Mouse (Mus musculus): ENCODE results near the gene Slc6a17. TPM values are rescaled to one million over a fixed set of nuclear protein-coding genes. Genes with fewer than 3 reads are reported as not detected.
A peak's percentile ranks its signal among the peaks of the same experiment; 100 is the strongest.

Slc6a17 gene
- total RNA-seq, 2 experiments from 2014 or later, result 369 to 419 TPM

- no peak for DNase-seq (ENCODE audit: extremely low spot score in 1 of 2, low spot score in 2 of 2)
- intact Hi-C loops (cut with DNase I), result no loop called here
- no peak for TF ChIP-seq CTCF (IDR thresholded peaks at IDR 0.05)
- H3K27ac ChIP-seq, result no peak overlapping the region
- no peak overlapping the region for H3K4me3 ChIP-seq
Measured at GRCm38 (mm10) chr3:107545278-107545677, 27.5 kb upstream of the Slc6a17 start.

- H3K27ac ChIP-seq, result no peak overlapping the region
- intact Hi-C loops (cut with DNase I), result no loop called here
- TF ChIP-seq CTCF (IDR thresholded peaks at IDR 0.05), result no peak
- H3K4me3 ChIP-seq, result no peak overlapping the region
- no peak for DNase-seq (ENCODE audit: extremely low spot score in 1 of 2, low spot score in 2 of 2)
Measured at GRCm38 (mm10) chr3:107543158-107544080, 25.6 kb upstream of the Slc6a17 start.

- Histone ChIP-seq H3K4me3 (no peak overlapping the region), H3K27ac (no peak overlapping the region)
- intact Hi-C loops (cut with DNase I), result no loop called here
- TF ChIP-seq CTCF (IDR thresholded peaks at IDR 0.05), result no peak
- no peak for DNase-seq (ENCODE audit: extremely low spot score in 1 of 2, low spot score in 2 of 2)
Measured at GRCm38 (mm10) chr3:107542584-107542983, 24.8 kb upstream of the Slc6a17 start.

GRCm38 (mm10) chr3:107537504-107537889 is 19.7 kb upstream of the Slc6a17 start:
- intact Hi-C loops (cut with DNase I), result loop anchor here (1.0 to 2.0 kb wide), 2 partner anchors 19 to 37 kb away; partner anchors contain the start of gene Slc6a17
- no peak; the same call in 1 of the 2 replicates for TF ChIP-seq CTCF (IDR thresholded peaks at IDR 0.05)

GRCm38 (mm10) chr3:107536810-107537503 is 19.1 kb upstream of the Slc6a17 start:
- peak; percentile 75 to 79 for DNase-seq (ENCODE audit: extremely low spot score in 1 of 2, low spot score in 2 of 2)
- Histone ChIP-seq H3K4me3 (peak overlapping the region; percentile 25), H3K27ac (peak overlapping the region; percentile 89)
- intact Hi-C loops (cut with DNase I), result loop anchor here (1.0 to 2.0 kb wide), 2 partner anchors 19 to 36 kb away; partner anchors contain the start of gene Slc6a17
- no peak for TF ChIP-seq CTCF (IDR thresholded peaks at IDR 0.05)

More at GRCm38 (mm10) chr3:107537504-107537889, 19.7 kb upstream of the Slc6a17 start:
- DNase-seq (ENCODE audit: extremely low spot score in 1 of 2, low spot score in 2 of 2), result no peak
- H3K27ac ChIP-seq, result peak overlapping the region; percentile 89
- peak overlapping the region; percentile 25; the same call in 1 of the 2 replicates for H3K4me3 ChIP-seq

DNA sequence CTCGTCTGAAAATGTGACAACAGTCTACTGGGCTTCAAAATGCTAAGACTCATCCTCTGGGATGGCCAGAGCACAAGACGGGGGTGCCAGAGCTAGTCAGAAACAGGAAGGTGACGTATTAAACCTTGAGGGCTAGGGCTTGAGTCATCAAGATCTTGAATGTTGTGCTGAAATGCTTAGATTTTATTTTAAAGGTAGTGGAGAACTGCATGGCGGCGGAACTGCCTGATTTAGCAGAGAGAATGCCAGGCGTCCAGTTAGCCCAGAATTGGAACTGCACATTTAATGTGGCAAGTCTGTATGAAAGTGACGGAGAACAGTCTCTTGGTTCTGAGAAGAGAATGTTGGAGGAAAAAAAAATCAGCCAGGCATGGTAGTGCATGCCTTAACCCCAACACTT is 17.1 kb upstream of the Slc6a17 start:
- H3K27ac ChIP-seq, result peak overlapping the region; percentile 64
- H3K4me3 ChIP-seq, result no peak overlapping the region
- intact Hi-C loops (cut with DNase I), result no loop called here
- no peak for DNase-seq (ENCODE audit: extremely low spot score in 1 of 2, low spot score in 2 of 2)
- no peak for TF ChIP-seq CTCF (IDR thresholded peaks at IDR 0.05)

GRCm38 (mm10) chr3:107533532-107533931 is 15.7 kb upstream of the Slc6a17 start:
- Histone ChIP-seq H3K4me3 (no peak overlapping the region), H3K27ac (no peak overlapping the region)
- no peak for DNase-seq (ENCODE audit: extremely low spot score in 1 of 2, low spot score in 2 of 2)
- intact Hi-C loops (cut with DNase I), result no loop called here
- TF ChIP-seq CTCF (IDR thresholded peaks at IDR 0.05), result no peak

DNA sequence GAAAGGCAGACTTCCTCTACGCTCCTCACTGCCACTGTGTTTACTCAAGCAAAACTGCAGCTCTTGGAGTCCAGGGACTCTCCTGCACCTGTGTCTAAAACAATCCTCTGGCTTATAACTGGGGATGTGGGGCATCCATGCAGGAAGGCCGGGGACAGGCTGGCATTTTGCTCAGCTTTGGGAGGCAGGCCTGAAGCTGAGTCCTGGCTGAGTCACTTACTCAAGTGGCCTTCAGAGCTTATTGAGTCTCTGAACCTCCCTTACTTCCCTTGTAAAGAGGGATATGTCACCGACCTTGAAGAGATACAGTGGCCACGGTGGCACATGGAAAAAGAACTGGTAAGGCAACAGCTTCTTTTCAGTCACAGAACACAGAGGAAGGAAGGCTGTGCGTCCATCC is 12.8 kb upstream of the Slc6a17 start:
- no peak for DNase-seq (ENCODE audit: extremely low spot score in 1 of 2, low spot score in 2 of 2)
- no peak for TF ChIP-seq CTCF (IDR thresholded peaks at IDR 0.05)
- intact Hi-C loops (cut with DNase I), result no loop called here
- Histone ChIP-seq H3K27ac (no peak overlapping the region; the same call in 1 of the 2 replicates), H3K4me3 (no peak overlapping the region)

- H3K4me3 ChIP-seq, result no peak overlapping the region; the same call in 1 of the 2 replicates
- no peak for DNase-seq (ENCODE audit: extremely low spot score in 1 of 2, low spot score in 2 of 2)
- no peak for TF ChIP-seq CTCF (IDR thresholded peaks at IDR 0.05)
- intact Hi-C loops (cut with DNase I), result no loop called here
- peak overlapping the region; percentile 84 for H3K27ac ChIP-seq
Measured at GRCm38 (mm10) chr3:107529182-107529581, 11.4 kb upstream of the Slc6a17 start.

GRCm38 (mm10) chr3:107528401-107529118 is 10.7 kb upstream of the Slc6a17 start:
- peak; percentile 71 to 79 for DNase-seq (ENCODE audit: extremely low spot score in 1 of 2, low spot score in 2 of 2)
- intact Hi-C loops (cut with DNase I), result no loop called here
- TF ChIP-seq CTCF (IDR thresholded peaks at IDR 0.05), result peak; percentile 10
- H3K27ac ChIP-seq, result peak overlapping the region; percentile 84
- H3K4me3 ChIP-seq, result no peak overlapping the region; the same call in 1 of the 2 replicates

GRCm38 (mm10) chr3:107524547-107524946 is 6.7 kb upstream of the Slc6a17 start:
- H3K27ac ChIP-seq, result no peak overlapping the region
- no peak for DNase-seq (ENCODE audit: extremely low spot score in 1 of 2, low spot score in 2 of 2)
- no peak overlapping the region for H3K4me3 ChIP-seq
- intact Hi-C loops (cut with DNase I), result no loop called here
- no peak for TF ChIP-seq CTCF (IDR thresholded peaks at IDR 0.05)

Measured in left cerebral cortex, adult 2 months (tissue).